Mouse (Mus musculus) T-cell, adult 2 months (primary cell): ENCODE measurements at regions not wholly inside any gene's neighbourhood (a gene's known extent, or its start where the extent isn't known, plus 50 kb on each side); places are given as distances from the start of the nearest gene placed in this dataset.

Source experiments
- DNase-seq: peaks from one replicate; pipeline ENCODE4 v3.0.0; 2022; ENCODE audit warnings: low spot score

DNA sequence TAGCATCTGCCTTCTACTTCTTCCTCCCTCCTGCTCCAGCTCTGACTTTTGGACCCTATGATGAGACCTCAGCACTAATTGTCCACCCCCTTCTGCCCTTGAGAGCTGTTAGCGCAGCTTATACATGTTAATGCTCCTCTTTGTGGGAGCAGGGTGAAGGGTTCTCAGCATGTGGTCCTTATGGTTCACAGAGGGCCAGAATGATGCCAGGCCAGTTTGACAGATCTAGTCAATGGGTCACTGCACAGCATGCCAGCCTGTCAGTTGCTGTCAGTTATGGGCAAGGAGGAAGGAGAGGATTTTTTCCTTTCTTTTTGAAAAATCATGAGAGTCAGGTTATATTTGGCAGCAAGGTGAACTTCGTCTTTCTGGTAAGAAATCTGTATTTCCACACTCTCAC, 68.4 kb downstream of the 4931417E11Rik start:
- no peak for DNase-seq

DNA sequence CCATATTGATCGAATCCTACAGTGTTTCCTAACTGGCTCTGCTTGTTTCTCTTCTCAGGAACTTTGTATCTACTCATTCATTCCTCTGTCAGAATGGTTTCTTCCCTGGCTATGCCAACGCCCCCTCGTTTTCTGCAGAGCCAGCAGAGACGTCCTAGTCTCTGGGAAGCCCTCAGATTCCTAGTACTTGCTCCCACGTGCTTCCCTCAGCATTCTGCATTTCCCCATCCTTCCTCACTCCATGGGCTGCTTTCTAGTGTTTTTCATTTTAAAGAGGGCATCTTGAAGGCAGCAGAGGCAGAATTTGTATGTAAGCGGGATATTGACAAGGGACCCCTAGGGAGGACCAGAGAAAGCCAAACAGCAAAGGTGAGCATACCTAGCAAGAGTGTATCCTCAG, 80.2 kb downstream of the 4931417E11Rik start:
- DNase-seq = no peak

DNA sequence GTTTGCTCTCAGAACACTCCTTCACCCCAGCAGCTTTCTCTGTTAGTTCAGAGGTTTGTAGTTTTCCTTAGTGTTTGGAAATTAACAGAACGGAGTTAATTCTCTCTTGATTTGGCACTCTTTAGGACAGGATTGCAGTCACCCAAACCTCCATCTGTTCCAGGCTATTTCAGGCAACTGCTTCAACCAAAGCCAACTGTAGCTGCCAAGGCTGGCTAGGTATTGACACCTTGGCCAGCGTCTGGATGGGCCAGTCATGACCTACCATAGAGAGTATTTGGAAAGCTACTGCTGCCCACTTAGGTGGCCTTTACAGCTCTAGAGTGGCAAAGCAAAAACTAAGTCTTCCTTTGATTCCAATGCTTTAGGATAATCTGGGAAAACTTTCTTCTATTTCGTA, 83.2 kb downstream of the 4931417E11Rik start:
- no peak for DNase-seq

DNA sequence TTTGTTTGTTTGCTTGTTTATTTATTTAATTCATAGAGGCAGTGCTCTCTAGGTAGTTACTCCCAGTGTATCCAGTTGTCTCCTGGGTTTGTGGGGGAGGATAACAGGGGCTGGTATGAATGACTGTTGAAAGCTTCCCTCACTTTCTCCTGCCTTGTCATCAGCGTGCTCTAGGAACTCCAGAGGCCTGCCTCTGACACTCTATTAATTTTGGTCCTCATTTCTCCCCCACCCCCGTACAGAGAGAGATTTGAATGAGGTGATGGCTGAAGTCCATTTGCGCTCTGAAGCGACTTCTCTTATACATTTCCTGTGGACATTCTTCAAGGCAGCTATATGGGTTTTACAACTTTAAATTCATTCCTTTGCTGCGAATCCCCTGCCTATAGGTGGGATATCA, 89.6 kb downstream of the 4931417E11Rik start:
- DNase-seq = no peak

DNA sequence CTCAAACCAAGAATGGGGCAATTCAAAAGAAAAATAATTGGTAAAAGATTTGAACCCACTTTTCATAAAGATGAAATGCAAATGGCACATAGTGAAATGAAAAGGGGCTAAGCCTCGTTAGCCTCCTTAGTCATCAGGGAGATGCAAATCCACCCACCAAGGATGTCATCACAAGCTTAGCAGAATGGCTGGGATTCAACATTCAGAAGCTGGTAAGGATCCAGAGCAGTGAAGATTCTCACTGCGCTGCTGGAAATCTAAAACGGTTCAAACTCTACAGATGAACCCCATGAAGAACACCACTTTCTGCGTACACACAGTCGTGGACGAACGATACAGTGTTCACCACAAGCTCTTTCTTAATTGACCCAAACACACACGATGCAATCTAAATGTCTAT, 91.6 kb downstream of the 4931417E11Rik start:
- no peak for DNase-seq

DNA sequence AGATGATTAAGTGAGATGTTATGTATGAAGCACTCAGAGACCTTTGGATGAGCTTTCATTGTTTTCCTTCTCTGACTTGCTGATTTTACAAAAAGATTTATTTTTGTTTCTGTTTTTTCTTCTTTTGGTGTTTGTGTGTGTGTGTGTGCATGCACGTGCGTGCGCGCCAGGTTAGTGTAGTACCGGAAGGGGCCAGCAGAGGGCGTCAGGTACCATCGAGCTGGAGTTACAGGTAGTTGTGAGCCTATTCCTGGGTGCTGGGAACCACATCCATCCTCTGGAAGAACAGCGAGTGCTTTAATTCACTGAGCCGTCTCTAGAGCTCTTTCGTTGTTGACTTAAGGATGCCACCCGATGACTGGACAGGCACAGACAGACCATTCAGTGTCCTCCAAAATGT, 93.2 kb downstream of the 4931417E11Rik start:
- DNase-seq = no peak

DNA sequence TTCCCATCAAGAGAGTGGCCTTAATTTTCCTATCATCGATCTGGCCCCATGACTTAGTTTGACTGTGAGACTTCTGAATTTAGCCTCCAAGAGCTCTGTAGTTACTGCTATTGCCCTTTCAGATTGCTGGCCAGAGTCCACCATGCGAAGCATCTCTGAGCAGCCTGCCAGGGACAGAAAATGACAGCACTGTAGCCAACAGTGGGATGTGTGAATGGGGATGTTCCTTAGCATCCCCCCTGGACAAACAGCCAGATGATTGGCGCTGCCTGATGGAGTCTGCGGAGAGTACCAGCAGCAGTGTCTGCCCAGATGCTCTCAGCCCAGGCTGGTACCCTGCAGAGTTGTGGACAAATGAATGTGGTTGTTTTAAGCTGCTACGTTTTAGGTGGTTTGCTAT, 96.6 kb downstream of the 4931417E11Rik start:
- no peak for DNase-seq

DNA sequence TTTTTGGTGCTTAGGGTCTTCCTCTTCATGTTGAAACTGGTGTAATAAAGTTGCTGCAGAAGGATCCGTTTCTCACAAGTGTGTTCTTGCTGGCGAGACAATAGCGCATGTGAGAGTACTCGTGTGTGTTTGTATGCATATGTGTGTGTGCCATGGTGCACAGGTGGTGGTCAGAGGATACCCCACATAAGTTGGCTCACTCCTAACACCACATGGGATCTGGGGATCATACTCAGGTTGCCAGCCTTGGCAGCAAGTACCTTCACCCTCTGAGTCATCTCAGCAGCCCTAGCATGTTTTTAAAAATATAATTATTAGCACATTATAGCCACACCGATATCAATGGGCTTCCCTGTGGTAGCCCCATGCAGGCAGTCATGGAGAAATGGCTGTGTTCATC, 97.6 kb downstream of the 4931417E11Rik start:
- DNase-seq = no peak

DNA sequence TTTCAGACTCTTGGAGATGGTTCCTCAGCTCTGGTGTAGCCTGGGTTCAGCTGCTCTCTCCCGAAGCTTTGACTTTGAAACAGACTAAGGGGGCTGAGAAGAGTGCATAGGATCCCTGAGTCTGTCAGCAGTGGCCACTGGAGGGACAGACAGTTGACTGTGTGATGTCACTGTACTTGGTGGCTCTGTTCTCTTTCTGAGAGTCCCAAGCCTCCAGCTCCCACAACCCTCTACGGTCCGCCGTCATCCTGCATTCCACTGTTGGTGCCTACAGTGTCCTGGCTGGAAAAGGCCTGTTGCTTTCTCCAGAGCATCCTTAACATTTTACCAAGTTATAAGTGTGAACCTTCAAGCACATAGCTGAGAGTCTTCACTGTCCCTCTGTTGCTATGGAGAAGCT, 98.6 kb downstream of the 4931417E11Rik start:
- no peak for DNase-seq

DNA sequence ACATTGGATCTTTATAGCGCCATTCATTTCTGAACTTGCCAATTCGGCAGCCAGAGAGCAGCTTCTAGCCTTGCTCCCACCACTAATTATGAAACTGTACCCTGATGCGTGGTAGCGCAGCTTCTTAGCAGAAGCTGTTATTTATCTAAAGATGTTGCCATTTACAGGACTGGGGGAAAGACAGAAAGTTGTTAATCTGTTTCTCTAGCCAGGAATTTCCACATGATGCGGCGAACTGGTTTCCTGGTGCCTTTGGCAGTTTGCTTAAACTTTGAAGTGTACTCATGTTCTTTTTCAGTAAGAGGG, 100.7 kb downstream of the 4931417E11Rik start:
- no peak for DNase-seq

DNA sequence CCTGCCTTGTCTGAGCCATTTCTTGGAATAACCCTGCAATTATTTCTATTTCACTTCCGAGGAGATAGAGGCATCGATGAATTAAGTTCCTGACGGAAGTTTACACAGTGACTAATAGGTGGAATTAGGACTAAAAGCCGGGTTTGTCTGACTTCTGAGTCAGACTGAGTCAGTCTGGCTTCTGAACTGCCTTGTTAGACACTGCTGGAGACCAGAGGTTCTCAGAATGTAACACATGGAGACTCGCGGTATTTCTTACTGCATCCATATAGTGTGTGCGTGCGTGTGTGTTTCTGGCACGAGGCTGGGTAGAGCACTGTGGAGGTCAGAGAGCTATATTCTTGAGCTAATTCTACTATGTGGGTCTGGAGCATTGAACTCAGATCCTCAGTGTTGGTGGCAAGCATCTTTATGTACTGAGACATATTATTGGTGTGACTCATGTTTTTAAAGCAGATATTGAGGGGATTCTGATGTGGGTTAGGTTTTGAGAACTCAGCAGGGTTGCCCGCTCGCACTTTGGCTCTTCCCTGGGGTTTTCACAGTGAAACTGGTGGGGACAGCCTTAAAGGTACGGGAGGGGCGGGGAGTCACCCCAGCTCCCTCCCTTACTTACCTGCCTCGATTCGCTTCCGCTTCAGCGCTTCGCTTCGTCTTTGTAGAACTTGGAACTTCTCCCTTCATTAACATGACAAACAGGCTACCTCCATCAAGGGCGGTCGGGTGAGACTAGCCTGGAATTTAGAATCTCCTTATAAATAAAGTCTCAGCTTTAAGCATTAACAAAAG, 101.2 kb downstream of the 4931417E11Rik start:
- DNase-seq = no peak

DNA sequence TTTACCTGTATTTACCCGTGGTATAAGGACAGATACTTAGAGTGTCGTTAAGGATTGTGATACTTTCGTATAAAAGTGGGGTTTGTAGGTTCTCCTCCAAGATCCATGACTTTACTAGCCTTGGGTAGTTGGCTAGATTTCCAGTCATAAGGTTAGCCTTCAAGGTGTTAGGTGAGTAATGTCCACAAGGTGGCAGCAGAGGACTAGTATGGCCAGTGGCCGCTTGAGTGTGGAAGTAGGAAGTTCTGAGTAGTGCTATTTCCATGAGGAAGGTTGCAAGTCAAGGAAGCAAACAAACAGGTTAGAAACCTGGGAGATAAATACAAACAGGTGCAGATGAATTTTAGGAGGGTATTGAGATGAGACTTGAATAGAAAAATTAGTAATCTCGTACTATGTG, 101.9 kb downstream of the 4931417E11Rik start:
- peak; percentile 23 for DNase-seq

DNA sequence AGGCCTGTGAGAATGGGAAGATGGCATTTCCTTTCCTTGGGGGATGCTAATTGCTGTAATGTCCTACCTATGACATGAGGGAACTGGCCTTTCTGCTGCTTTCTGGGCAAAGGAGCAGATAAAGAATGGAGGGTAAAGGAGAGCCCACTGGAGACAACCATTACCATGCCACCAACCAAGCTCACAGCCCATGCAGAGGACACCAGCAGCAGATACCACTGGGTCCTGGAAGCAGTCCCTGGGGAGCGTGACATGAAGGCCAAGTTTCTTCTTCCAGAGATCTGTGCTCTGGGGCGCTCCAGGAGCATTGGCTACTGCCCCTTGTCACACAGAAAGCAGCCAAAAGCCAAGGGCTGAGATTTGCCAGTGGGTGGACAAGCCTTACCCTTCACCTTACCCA, 102.8 kb downstream of the 4931417E11Rik start:
- DNase-seq = no peak

DNA sequence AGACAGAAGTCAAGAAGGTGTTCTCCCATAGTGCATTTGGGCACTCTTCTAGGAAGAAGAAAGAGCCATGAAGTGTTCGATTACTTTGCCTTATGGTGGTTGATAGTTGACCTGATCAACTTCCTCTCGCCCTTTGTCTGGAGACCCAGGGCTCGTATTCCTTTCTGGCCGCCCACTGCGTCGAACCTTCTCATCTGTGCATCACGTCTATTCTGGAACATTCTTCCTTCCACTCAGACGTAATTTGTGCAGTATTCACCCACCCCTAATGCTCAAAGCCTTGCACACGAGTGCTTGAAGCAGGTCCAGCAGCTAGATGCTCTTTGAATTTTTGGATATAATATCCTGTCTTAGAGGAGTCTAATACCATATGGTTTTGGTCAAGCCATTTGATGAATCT, 104.2 kb downstream of the 4931417E11Rik start:
- DNase-seq = no peak

DNA sequence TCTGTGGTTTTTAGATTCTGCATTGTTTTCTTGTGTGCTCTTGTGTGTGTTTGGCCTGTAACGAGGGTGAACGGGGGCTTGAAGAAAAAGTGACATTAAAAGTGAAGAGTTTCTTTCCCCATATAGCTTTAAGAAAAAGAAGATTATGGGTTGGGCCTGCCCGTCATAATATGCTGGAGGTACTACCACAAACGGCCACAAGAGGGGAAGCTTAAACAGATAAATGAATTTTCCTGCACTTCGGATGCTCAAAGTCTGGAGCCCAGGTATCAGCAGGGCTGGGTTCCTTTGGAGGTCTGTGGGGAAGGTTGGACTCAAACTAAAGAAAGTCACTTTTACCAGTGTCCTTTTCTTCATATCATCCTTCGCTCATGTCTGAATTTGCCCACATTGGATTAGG, 86.8 kb downstream of the Suclg1 start:
- no peak for DNase-seq

DNA sequence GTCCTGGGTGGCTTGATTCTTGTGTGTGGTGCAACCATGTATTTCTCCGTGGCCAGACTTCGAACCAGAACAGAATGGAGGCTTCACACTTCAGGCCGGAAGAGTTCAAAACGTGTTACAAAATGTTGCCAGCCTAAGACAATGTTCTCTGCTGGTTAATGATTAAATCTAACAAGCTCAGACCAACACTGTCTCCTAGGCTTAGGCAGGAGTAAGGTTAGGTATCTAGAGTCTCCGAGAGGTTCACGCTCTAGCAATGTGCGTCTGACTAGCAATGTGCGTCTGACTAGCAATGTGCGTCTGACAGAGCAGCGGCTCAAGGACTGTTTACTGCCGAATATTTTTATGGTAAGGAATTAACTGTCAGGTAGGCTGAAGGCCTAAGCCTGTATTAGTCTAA, 81.5 kb downstream of the Suclg1 start:
- DNase-seq = no peak
